Mouse (Mus musculus) lung, adult 2 months (tissue): Measurements from ENCODE around the gene Tmem247.

Experiments used
- CTCF ChIP-seq: fragments of 200-500 bp; IDR thresholded peaks from 2 replicates; pipeline ENCODE4 v1.5.1; 2011; ENCODE audit warnings: mild to moderate bottlenecking, low read length, control low read depth; ENCODE audit not compliant: insufficient read depth
- POLR2A ChIP-seq: fragments of 200-500 bp; IDR thresholded peaks from 2 replicates; pipeline ENCODE4 v1.6.1; 2011; ENCODE audit warnings: low read depth, mild to moderate bottlenecking, control low read depth, low read length, borderline replicate concordance; ENCODE audit errors: extremely low read depth

DNA sequence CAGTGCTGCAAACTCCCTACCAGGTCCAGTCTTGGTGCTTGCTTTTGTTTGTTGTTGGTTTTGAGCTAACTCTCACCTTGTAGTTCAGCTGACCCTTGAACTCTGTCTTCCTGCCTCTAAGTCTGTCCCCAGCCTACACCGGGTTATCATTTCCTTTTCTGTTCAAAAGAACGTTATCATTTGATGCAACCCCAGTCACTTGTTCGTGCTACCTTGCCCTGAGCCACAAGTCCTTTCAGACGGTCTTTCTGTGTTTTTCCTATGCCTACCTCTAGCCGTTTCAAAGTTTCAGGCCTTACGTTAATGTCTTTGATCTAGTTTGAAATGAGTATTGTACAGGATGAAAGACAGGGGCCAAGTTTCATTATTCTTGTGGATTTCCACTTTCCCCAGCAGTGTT is 44.5 kb upstream of the Tmem247 start:
- TF ChIP-seq CTCF (no peak), POLR2A (no peak)
